Mouse (Mus musculus) embryonic facial prominence, embryonic 13.5 days (tissue): ENCODE results near the gene Timmdc1. TPM values are rescaled to one million over a fixed set of nuclear protein-coding genes. Genes with fewer than 3 reads are reported as not detected.

Source experiments
- ATAC-seq: fragments of 200-750 bp; cut with Nextera tagmentation; 2 replicates; pipeline ENCODE4 v1.8.0; 2017; ENCODE audit warnings: low read depth; ENCODE audit not compliant: insufficient number of reproducible peaks, insufficient read depth, low FRiP score, low TSS enrichment
- H3K27ac ChIP-seq: fragments of 300-500 bp; sonication (generic); 2 replicates; pipeline ENCODE4 v1.5.1; 2015; ENCODE audit warnings: moderate library complexity, mild to moderate bottlenecking, inconsistent platforms
- H3K27me3 ChIP-seq: fragments of 300-500 bp; sonication (generic); 2 replicates; pipeline ENCODE4 v1.6.1; 2015; ENCODE audit warnings: mild to moderate bottlenecking, inconsistent platforms
- H3K36me3 ChIP-seq: fragments of 300-500 bp; sonication (generic); 2 replicates; pipeline ENCODE4 v1.6.1; 2015; ENCODE audit warnings: mild to moderate bottlenecking, inconsistent platforms
- H3K4me1 ChIP-seq: fragments of 300-500 bp; sonication (generic); 2 replicates; pipeline ENCODE4 v1.6.1; 2015; ENCODE audit warnings: inconsistent platforms
- H3K4me2 ChIP-seq: fragments of 300-500 bp; sonication (generic); 2 replicates; pipeline ENCODE4 v1.6.1; 2015; ENCODE audit warnings: moderate library complexity, mild to moderate bottlenecking, inconsistent platforms
- H3K4me3 ChIP-seq: fragments of 300-500 bp; sonication (generic); 2 replicates; pipeline ENCODE4 v1.5.1; 2015; ENCODE audit warnings: mild to moderate bottlenecking, inconsistent platforms
- H3K9ac ChIP-seq: fragments of 300-500 bp; sonication (generic); 2 replicates; pipeline ENCODE4 v1.6.1; 2015; ENCODE audit warnings: mild to moderate bottlenecking, inconsistent platforms
- H3K9me3 ChIP-seq: fragments of 300-500 bp; sonication (generic); 2 replicates; pipeline ENCODE4 v1.6.1; 2016; ENCODE audit warnings: inconsistent platforms
- WGBS: fragments of 180-500 bp; shearing (Covaris S2); methylation state at CpG from one replicate; pipeline ENCODE4 v1.1.7; 2015; ENCODE audit warnings: mixed read lengths; 5-methylcytosine and 5-hydroxymethylcytosine counted together
- polyA plus RNA-seq: library from polyadenylated mRNA; unstranded; fragments of >200 nt; fragmentation: Nextera tagmentation; extraction: Ambion mirVana; gene quantifications from 2 replicates; pipeline ENCODE4 v1.2.1, GENCODE M21; 2015

The Timmdc1 gene
- polyA plus RNA-seq, 1 experiment from 2014 or later = 31.3 TPM

- Histone ChIP-seq H3K9me3 (no peaks in the 10 kb centered on the region), H3K4me1 (0 out of 2 replicates have a peak, but pooled peaks cover 5% of the 10 kb centered on the region), H3K27me3 (no peaks in the 10 kb centered on the region), H3K9ac (no peak overlapping the region), H3K4me2 (no peak overlapping the region), H3K4me3 (no peak overlapping the region), H3K27ac (no peak overlapping the region), H3K36me3 (peaks cover 82% of the 10 kb centered on the region)
- WGBS = 90% methylated on average over 13 of the region's 13 CpGs
- no peak for ATAC-seq
These were observed 16.4 kb upstream of the Timmdc1 start for GRCm38 (mm10) chr16:38538716-38539380.

GRCm38 (mm10) chr16:38536544-38537146, 14.2 kb upstream of the Timmdc1 start:
- WGBS = 48% methylated on average over 8 of the region's 8 CpGs
- Histone ChIP-seq H3K9me3 (no peaks in the 10 kb centered on the region), H3K4me3 (no peak overlapping the region), H3K27ac (no peak overlapping the region), H3K9ac (0 out of 2 replicates have a peak overlapping the region, but pooled peaks have one; percentile 32), H3K4me2 (no peak overlapping the region), H3K36me3 (peaks cover 83% of the 10 kb centered on the region), H3K27me3 (no peaks in the 10 kb centered on the region), H3K4me1 (0 out of 2 replicates have a peak, but pooled peaks cover 5% of the 10 kb centered on the region)
- no peak for ATAC-seq

GRCm38 (mm10) chr16:38526264-38526663, 3.8 kb upstream of the Timmdc1 start:
- Histone ChIP-seq H3K4me1 (peaks cover 11% of the 10 kb centered on the region; the same call in 1 of the 2 replicates), H3K4me2 (no peak overlapping the region), H3K36me3 (peaks cover 68% of the 10 kb centered on the region), H3K9me3 (no peaks in the 10 kb centered on the region), H3K9ac (no peak overlapping the region), H3K27me3 (no peaks in the 10 kb centered on the region), H3K4me3 (no peak overlapping the region), H3K27ac (no peak overlapping the region)
- WGBS = 84% methylated on average over 6 of the region's 6 CpGs
- no peak for ATAC-seq

- Histone ChIP-seq H3K27me3 (no peaks in the 10 kb centered on the region), H3K27ac (no peak overlapping the region)
These were observed 1.1 kb downstream of the Timmdc1 start for GRCm38 (mm10) chr16:38521211-38521987.

GRCm38 (mm10) chr16:38519140-38519539, 3.3 kb downstream of the Timmdc1 start:
- H3K27ac ChIP-seq = no peak overlapping the region
- H3K9ac ChIP-seq = no peak overlapping the region
- H3K4me2 ChIP-seq = no peak overlapping the region
- H3K36me3 ChIP-seq = peaks cover 41% of the 10 kb centered on the region
- ATAC-seq = no peak
- peaks cover 11% of the 10 kb centered on the region; the same call in 1 of the 2 replicates for H3K4me1 ChIP-seq
- WGBS = 93% methylated on average over 2 of the region's 2 CpGs
- H3K27me3 ChIP-seq = no peaks in the 10 kb centered on the region
- H3K9me3 ChIP-seq = no peaks in the 10 kb centered on the region
- H3K4me3 ChIP-seq = no peak overlapping the region

More at GRCm38 (mm10) chr16:38521211-38521987, 1.1 kb downstream of the Timmdc1 start:
- H3K4me2 ChIP-seq = peak overlapping the region; percentile 61
- H3K4me3 ChIP-seq = peak overlapping the region; percentile 94
- H3K4me1 ChIP-seq = peaks cover 11% of the 10 kb centered on the region; the same call in 1 of the 2 replicates
- peaks cover 46% of the 10 kb centered on the region for H3K36me3 ChIP-seq
- WGBS = 34% methylated on average over 8 of the region's 8 CpGs
- no peaks in the 10 kb centered on the region for H3K9me3 ChIP-seq
- peak overlapping the region; percentile 94 for H3K9ac ChIP-seq
- no peak for ATAC-seq

GRCm38 (mm10) chr16:38510846-38511245, 11.6 kb downstream of the Timmdc1 start:
- no peak overlapping the region for H3K4me3 ChIP-seq
- 92% methylated on average over 2 of the region's 2 CpGs for WGBS
- H3K9me3 ChIP-seq = no peaks in the 10 kb centered on the region
- peaks cover 70% of the 10 kb centered on the region for H3K36me3 ChIP-seq
- no peak overlapping the region for H3K27ac ChIP-seq
- no peak overlapping the region for H3K4me2 ChIP-seq
- ATAC-seq = no peak
- H3K9ac ChIP-seq = no peak overlapping the region
- no peaks in the 10 kb centered on the region for H3K27me3 ChIP-seq
- H3K4me1 ChIP-seq = no peaks in the 10 kb centered on the region

GRCm38 (mm10) chr16:38506041-38506634, 16.3 kb downstream of the Timmdc1 start:
- no peak overlapping the region for H3K4me2 ChIP-seq
- H3K4me3 ChIP-seq = no peak overlapping the region
- H3K36me3 ChIP-seq = peaks cover 67% of the 10 kb centered on the region
- H3K27me3 ChIP-seq = no peaks in the 10 kb centered on the region
- no peaks in the 10 kb centered on the region for H3K9me3 ChIP-seq
- H3K27ac ChIP-seq = no peak overlapping the region
- no peaks in the 10 kb centered on the region for H3K4me1 ChIP-seq
- no peak overlapping the region for H3K9ac ChIP-seq
- WGBS = 73% methylated on average over 4 of the region's 4 CpGs
- peak; percentile 62 for ATAC-seq

- peaks cover 70% of the 10 kb centered on the region for H3K36me3 ChIP-seq
- WGBS = 89% methylated on average over 4 of the region's 4 CpGs
- no peak overlapping the region for H3K9ac ChIP-seq
These were observed 18.9 kb downstream of the Timmdc1 start for GRCm38 (mm10) chr16:38503528-38503927.

GRCm38 (mm10) chr16:38502469-38502868, 20.0 kb downstream of the Timmdc1 start:
- no peak overlapping the region for H3K4me3 ChIP-seq
- H3K4me2 ChIP-seq = no peak overlapping the region
- WGBS = 94% methylated on average over 10 of the region's 10 CpGs
- no peak overlapping the region for H3K27ac ChIP-seq
- no peaks in the 10 kb centered on the region for H3K9me3 ChIP-seq
- no peaks in the 10 kb centered on the region for H3K27me3 ChIP-seq
- H3K4me1 ChIP-seq = no peaks in the 10 kb centered on the region
- no peak for ATAC-seq
- no peak overlapping the region for H3K9ac ChIP-seq
- H3K36me3 ChIP-seq = peaks cover 70% of the 10 kb centered on the region

More at GRCm38 (mm10) chr16:38503528-38503927, 18.9 kb downstream of the Timmdc1 start:
- no peak overlapping the region for H3K4me3 ChIP-seq
- no peaks in the 10 kb centered on the region for H3K9me3 ChIP-seq
- H3K4me2 ChIP-seq = no peak overlapping the region
- H3K27me3 ChIP-seq = no peaks in the 10 kb centered on the region
- H3K4me1 ChIP-seq = no peaks in the 10 kb centered on the region
- no peak overlapping the region for H3K27ac ChIP-seq
- ATAC-seq = no peak

GRCm38 (mm10) chr16:38496604-38497140, 25.8 kb downstream of the Timmdc1 start:
- Histone ChIP-seq H3K9ac (no peak overlapping the region), H3K27me3 (no peaks in the 10 kb centered on the region), H3K27ac (no peak overlapping the region), H3K4me1 (no peaks in the 10 kb centered on the region), H3K4me3 (no peak overlapping the region), H3K9me3 (no peaks in the 10 kb centered on the region), H3K4me2 (no peak overlapping the region), H3K36me3 (peaks cover 42% of the 10 kb centered on the region)
- ATAC-seq = no peak
- WGBS = 81% methylated on average over 7 of the region's 7 CpGs

GRCm38 (mm10) chr16:38493890-38494289, 28.6 kb downstream of the Timmdc1 start:
- Histone ChIP-seq H3K4me1 (no peaks in the 10 kb centered on the region), H3K9ac (no peak overlapping the region), H3K27me3 (no peaks in the 10 kb centered on the region), H3K4me3 (no peak overlapping the region), H3K9me3 (no peaks in the 10 kb centered on the region), H3K27ac (no peak overlapping the region), H3K4me2 (no peak overlapping the region), H3K36me3 (peaks cover 24% of the 10 kb centered on the region)
- WGBS = 84% methylated on average over 10 of the region's 10 CpGs
- no peak for ATAC-seq
